Comparison of ENCODE assay signal across 26 mouse cellular contexts in genomic region chr19:31953799-31954198, GRCm38 (mm10).
"Had no signal": no experiment of that assay in that cellular context is flagged by ENCODE, and none has a peak within 500 bp of the region (broad histone marks: within the 10 kb centered on the region; RNA-seq: fewer than 3 reads in every experiment).

No protein-coding gene starts in this region.

- ATAC-seq: hindbrain, embryonic 16.5 days; inflammation-experienced regulatory T-cells, adult 6 months; liver, embryonic 12.5 days had no signal

- H3K27me3 ChIP-seq: heart, embryonic 13.5 days; heart, embryonic 15.5 days; hindbrain, embryonic 12.5 days; limb, embryonic 13.5 days; limb, embryonic 15.5 days; liver, embryonic 12.5 days had no signal

- H3K4me3 ChIP-seq: gastrocnemius, adult 2 months; heart, adult 2 months; heart, embryonic 13.5 days; heart, embryonic 15.5 days; hindbrain, embryonic 10.5 days; hindbrain, embryonic 12.5 days; limb, embryonic 13.5 days; limb, embryonic 15.5 days; liver, embryonic 12.5 days had no signal

- H3K36me3 ChIP-seq: heart, embryonic 13.5 days; heart, embryonic 15.5 days; hindbrain, embryonic 10.5 days; hindbrain, embryonic 12.5 days; limb, embryonic 13.5 days; limb, embryonic 15.5 days; liver, embryonic 12.5 days had no signal

- DNase-seq: gastrocnemius, adult 2 months; gastrocnemius, postnatal 10 days; gastrocnemius, postnatal 25 days; heart, adult 2 months; heart, postnatal 4 days; kidney, adult 11 months; kidney, adult 2 months; kidney, adult 9 months; kidney, postnatal 14 days; kidney, postnatal 36 days; layer of hippocampus, adult 9-11 months; layer of hippocampus, postnatal 36 days; left cerebral cortex, postnatal 4 days had no signal

- H3K9ac ChIP-seq: heart, embryonic 13.5 days; heart, embryonic 15.5 days; hindbrain, embryonic 12.5 days; hindbrain, embryonic 14.5 days; limb, embryonic 13.5 days; limb, embryonic 15.5 days; liver, embryonic 12.5 days; liver, embryonic 14.5 days had no signal

- H3K4me2 ChIP-seq: heart, embryonic 11.5 days; heart, embryonic 13.5 days; heart, embryonic 15.5 days; hindbrain, embryonic 12.5 days; hindbrain, embryonic 14.5 days; limb, embryonic 13.5 days; limb, embryonic 15.5 days; liver, embryonic 12.5 days had no signal

- H3K4me1 ChIP-seq: heart, embryonic 13.5 days; heart, embryonic 15.5 days; hindbrain, embryonic 10.5 days; hindbrain, embryonic 12.5 days; limb, embryonic 13.5 days; limb, embryonic 15.5 days; liver, embryonic 12.5 days had no signal

- H3K27ac ChIP-seq: gastrocnemius, adult 2 months; heart, adult 2 months; heart, embryonic 13.5 days; heart, embryonic 15.5 days; hindbrain, embryonic 10.5 days; hindbrain, embryonic 12.5 days; hindbrain, embryonic 14.5 days; kidney, postnatal 0 days; limb, embryonic 13.5 days; limb, embryonic 15.5 days; liver, embryonic 12.5 days; liver, embryonic 14.5 days had no signal

- H3K9me3 ChIP-seq: heart, embryonic 13.5 days; heart, embryonic 15.5 days; hindbrain, embryonic 10.5 days; hindbrain, embryonic 12.5 days; limb, embryonic 13.5 days; limb, embryonic 15.5 days; liver, embryonic 12.5 days had no signal
